Mouse (Mus musculus) megakaryocyte, embryonic 14.5 days (primary cell): ENCODE data around the gene Anapc11.

Experiments used
- FLI1 ChIP-seq: IDR thresholded peaks from 2 replicates; pipeline ENCODE4 v1.6.1; 2012; ENCODE audit warnings: low read length, inconsistent platforms, mixed read lengths
- GATA1 ChIP-seq: IDR thresholded peaks from 3 replicates; pipeline ENCODE4 v1.6.1; 2012; ENCODE audit warnings: mixed read lengths, low read length, inconsistent platforms, borderline replicate concordance

GRCm38 (mm10) chr11:120624680-120625111 lies 26.5 kb downstream of the Anapc11 start:
- no peak; the same call in 1 of the 2 replicates for TF ChIP-seq FLI1
- TF ChIP-seq GATA1: no peak
